Mouse (Mus musculus): ENCODE data around the gene Bcl2l10.

Bcl2l10 gene

DNA sequence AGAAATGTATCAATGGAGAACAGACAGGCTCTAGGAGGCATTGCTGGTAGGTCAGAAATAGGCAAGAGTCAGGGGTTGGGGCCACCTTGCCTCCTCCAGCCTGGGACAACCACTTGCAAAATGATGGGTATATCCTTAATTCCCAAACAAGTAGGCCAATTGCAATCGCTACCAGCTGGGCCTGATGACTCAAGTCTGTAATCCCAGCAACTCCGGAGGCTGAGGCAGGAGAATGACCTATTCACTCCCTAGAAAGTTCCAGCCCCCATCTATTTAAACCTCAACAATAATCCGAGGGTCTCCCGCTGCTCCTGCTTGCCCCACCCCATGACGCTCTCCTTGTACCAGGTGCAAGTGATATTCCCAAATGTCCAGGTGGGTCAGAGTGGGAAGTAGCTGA is at the start of gene Bcl2l10:
Gene Bcl2l10, plus strand, starts transcription at position 301 of the 400 bp plus-strand sequence.
- no peak for DNase-seq (ENCODE audit: low read depth, low spot score)

DNA sequence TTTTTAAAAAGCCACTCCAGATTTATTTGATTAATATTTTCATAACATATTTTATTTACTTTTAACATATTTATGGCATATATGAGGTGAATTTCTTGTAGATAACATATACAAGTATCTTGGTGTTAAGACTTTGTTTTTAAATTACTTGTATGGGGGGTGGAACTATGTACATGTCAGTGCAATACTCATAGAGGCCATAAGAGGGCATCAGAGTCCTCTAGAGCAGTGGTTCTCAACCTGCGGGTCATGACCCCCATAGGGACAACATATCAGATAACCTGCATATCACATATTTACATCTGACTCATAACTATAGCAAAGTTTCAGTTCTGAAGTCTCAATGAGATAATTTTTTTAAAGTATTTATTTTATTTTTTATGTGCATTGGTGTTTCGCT is 48.2 kb upstream of the Bcl2l10 start:
- no peak for DNase-seq (ENCODE audit: low read depth, low spot score)

DNA sequence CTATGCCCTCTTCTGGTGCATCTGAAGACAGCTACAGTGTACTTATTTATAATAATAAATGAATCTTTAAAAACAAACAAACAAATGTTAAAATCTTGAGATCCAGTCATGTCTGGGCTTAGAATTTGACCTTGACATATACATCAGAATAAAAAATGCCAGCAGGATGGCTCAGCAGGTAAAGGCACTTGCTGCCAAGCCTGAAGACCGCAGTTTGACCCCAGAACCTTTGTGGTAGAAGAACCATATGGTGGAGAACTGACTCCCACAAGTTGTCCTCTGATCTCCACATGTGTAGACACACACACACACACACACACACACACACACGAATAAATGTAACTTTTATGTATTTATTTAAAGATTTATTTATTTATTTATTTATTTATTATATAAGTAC is 44.5 kb upstream of the Bcl2l10 start:
- DNase-seq (ENCODE audit: low read depth, low spot score) = no peak

DNA sequence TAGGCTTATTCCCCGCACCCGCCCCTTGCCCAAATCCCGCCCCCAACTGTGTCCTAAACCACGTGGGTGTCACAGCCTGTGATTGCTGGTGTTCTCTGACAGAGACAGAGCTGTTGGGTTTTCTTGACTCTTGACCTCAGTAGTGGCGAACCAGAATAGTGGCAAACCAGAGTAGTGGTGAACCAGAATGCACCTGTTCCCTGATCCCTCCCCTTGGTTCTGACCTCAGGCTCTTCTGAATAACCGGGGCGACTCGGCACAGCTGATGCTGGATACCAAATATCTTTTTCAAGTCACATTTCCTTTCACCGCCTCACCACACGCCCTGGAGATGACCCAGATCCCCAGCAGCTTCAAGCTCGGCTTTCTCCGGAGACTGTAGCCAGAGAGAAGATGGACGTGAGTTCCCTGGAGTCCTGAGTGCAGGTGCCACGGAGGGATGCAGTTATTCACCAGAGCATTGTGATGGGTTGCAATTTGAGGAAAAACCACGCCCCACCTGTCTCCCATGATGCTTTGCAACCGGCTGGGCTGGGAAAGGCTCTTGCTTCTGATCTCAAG is 43.8 kb upstream of the Bcl2l10 start:
- DNase-seq (ENCODE audit: low read depth, low spot score) = peak; percentile 73

DNA sequence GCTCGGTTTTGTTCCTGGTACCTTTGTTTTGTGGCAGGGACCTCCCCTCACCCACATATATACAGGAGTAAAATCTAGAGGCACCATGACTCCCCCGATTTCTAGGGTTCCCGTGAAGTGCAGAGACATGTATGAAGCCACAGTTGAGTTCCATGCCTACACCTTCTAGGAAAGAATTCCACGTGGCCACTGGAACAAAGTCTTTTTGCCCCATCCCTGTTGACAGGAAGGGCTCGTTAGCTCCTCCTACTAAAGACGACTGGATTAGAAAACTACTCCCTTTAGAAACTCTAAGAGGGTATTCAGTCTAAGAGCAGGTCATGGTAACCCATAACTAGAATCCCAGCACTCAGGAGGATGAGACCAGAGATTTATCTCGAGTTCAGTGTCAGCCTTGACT is 43.3 kb upstream of the Bcl2l10 start:
- DNase-seq (ENCODE audit: low read depth, low spot score) = no peak

DNA sequence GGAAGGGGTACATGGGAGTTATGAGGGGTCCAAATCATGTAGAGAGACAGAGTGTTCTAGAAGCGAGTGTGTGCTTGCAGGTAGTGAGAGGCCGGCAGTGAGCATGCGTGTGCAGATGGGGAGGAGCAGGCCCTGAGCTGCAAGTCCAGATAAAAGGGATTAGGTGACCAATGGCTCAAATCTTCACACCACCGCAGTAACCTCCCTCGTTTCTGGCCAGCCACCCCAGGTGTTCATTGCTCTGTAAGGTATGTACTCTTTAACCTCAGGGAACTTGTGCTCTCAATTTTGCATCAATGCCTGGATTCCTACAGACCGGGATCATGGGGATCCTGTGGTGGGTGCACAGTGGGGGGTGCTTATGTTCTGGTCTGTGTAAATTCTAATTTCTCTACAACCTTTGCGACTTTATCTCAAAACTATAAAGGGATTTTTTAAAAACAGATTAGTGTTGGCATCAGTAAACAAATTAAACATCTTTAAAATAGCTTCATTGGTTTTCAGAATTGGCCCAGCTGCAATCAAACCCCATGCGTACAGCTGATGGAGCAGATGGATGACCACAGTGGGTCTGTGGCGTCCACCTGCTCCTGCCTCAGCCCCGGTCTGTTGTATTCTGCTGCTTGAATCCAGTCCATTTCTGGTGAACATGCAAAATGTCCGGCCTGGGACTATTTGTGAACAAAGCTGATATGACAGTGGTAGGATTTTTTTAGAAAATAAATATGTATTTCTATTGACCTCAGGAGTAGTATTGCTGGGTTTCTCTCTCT is 41.2 kb upstream of the Bcl2l10 start, which contains the start of gene Gnb5:
Gene Gnb5, plus strand, starts transcription at position 163 of the 773 bp plus-strand sequence.
- no peak for DNase-seq (ENCODE audit: low read depth, low spot score)

DNA sequence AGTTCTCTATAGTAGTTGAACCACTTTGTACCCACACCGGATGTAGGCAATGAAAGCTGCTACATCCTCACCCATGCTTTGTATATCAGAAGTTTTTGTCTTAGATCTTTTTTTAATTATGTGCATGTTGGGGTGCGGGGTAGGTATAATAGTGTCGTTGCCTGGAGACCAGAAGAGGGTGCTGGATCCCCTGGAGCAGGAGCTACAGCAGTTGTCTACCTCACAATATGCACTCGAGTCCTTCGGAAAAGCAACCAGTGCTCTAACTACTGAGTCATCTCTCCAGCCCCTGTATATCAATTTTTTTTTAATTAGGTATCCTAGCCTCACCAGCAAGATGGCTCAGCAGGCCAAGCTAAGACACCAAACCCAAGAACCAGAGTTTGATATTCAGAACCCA is 40.5 kb upstream of the Bcl2l10 start:
- no peak for DNase-seq (ENCODE audit: low read depth, low spot score)

DNA sequence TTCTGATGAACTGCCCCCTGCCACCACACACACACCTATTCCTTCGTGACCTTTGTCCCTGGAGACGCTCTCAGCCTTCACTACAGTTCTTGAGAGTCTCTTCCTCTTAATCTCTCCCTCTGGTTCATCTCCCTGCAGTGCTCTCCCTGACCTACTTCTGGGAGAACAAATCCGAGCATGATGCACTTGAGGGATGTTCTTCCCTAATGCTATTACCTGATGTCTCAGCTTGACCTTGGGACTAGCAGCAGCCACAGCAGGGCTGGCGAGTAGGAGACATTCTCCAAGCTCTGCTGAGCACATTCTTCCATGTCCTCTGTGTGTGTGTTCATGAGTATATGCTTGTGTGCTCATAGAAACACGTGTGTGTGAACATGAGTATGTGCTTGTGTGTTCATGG is 38.9 kb upstream of the Bcl2l10 start:
- DNase-seq (ENCODE audit: low read depth, low spot score) = no peak

DNA sequence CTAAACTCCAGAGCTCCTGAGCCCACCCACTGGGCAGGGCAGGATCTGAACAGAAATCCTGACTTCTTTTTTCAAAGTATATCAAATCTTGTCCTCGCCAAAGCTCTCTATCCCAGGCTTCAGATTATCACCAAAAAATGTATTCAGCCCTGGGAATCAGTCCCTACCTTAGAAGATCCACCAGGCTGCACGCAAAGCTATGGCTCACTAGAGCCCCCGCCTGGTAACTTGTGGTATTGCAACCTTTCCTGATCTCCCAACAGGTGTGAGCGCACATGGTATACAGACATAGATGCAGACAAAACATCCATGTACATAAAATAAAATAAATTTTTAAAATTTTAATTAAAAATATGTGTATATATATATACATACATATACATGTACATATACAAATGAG is 35.5 kb upstream of the Bcl2l10 start:
- peak; percentile 60 for DNase-seq (ENCODE audit: low read depth, low spot score)

DNA sequence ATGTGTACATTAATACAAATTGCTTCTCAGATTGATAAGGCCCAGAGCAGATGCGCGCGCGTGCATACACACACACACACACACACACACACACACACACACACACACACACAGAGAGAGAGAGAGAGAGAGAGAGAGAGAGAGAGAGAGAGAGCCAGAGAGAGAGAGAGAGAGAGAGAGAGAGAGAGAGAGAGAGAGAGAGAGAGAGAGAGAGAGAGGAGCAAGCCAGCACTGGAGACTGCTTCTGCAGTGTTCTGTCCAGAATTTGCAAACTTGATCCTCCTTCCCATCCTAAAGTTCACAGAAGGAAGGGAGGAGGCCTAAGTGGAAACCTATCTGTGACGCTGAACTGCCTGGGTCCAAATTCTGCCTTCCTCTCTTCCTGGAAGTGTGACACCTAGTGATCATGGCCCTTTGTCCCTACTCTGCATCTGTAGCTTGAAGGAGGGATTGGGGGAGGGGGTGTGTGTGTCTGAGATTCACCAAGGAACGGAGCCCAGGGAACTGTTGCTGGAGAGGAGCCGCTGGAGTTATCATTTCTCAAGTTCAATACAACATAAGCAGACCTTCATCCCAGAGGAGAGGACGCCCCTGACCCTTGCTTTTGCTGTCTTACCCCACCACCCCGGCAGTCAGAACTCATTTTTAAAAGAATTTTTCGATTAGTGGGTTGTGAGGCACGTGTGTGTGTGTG is 34.3 kb upstream of the Bcl2l10 start:
- no peak for DNase-seq (ENCODE audit: low read depth, low spot score)

DNA sequence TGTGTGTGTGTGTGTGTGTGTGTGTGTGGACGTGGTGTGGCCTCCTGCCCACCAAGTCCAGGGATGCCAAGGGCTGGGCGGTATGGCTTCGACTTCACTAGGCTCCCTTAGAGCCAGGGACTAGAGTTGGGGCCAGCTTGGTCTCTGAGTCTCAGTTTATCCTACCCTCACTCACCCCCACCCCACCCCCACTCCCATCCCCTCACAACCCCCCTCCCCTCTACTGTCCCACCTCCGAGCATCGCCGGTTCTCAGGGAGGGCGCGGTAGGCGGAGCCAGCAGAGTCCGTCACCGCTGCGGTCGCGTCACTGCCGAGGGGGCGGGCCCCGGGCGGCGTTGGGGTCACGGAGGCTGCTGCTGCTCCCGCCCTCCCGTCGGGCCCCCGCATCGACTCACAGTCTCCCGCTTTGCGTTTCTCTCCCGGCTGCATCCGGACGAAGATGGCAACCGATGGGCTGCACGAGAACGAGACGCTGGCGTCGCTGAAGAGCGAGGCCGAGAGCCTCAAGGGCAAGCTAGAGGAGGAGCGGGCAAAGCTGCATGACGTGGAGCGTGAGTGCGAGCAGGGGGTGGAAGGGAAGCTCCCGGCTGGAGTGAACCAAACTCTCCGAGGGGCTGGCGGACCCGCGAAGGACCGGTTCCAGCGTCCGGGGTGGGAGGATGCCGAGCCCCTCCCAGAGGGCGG is 33.6 kb upstream of the Bcl2l10 start:
- DNase-seq (ENCODE audit: low read depth, low spot score) = peak; percentile 34

DNA sequence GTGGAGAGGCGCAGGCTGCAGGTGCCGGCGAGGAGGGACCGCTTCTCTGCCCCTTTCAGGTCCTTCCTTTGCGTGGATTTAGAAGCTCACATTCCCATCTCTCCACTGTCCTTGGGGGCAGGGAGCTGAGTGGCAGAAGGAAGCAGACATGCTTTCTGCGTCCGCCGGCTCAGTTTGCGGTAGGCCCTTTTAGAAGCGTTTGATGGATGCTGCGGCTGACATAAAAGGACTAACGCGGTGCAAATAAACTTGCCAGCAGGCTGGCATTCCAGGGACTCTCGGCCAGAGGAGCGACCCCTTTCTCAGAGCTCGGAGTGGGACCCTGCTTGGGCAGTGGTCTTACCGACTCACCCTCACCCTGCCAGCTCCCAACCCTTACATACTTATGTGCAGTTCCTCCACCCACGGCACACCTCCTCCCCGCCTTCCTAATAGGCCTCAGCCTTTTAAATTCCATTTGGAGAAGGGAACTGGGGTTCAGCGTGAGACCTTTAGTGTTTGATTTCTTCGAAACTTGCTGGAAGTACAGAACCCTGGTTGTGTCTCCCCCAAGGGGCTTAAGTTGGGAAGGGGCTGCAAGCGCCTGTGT is 32.9 kb upstream of the Bcl2l10 start:
- DNase-seq (ENCODE audit: low read depth, low spot score) = no peak

DNA sequence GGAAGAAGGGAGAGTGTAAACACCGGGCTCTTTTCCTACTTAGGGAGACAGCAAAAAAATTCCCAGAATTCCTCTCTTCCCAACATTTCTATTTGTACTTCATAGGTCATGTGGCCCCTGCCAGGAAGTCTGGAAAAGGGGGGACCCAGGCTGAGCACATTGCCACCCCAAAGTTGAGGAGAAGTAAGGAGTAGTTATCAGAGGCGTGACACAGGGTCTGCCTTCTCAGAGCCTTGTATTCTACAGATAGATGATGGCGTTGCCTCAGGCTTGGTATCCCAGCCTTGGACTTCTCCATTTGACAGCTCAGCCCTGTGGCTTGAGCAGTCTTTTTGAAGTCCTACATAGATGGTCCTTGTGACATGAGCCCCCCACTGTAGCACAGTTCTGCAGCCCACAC is 32.3 kb upstream of the Bcl2l10 start:
- DNase-seq (ENCODE audit: low read depth, low spot score) = no peak

DNA sequence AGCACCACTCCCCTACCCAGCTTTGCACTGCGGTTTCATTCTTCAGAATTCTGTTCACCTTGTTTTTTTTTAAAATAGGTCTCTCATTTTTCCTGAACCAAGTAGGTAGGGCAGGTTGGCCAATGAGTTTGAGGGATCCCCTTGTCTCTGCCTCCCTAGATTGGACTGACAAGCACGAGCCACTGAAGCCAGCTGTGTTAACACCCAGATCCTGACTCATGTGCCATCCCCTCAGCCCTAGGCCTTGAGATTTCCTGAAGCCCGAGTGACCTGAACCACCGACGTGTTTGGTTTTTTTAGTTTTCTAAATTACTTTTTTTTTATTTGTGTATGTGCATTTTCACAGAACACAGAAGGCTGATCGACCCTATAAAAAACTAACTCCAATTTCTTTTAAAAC is 30.8 kb upstream of the Bcl2l10 start:
- no peak for DNase-seq (ENCODE audit: low read depth, low spot score)

DNA sequence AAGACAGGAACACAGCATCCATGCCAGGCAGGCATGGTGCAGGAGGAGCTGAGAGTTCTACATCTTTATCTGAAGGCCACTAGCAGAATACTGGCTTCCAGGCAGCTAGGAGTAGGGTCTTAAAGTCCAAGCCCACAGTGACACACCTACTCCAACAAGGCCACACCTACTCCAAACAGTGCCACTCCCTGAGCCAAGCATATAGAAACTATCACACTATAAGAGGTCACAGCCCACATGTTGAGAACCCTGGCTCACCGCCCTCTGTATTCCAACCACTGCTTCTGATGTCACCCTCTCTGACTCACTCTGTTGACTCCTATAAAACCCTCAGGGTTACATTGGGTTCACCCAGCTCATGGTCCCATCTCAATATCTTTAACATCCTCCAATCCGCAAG is 29.4 kb upstream of the Bcl2l10 start:
- DNase-seq (ENCODE audit: low read depth, low spot score) = no peak

DNA sequence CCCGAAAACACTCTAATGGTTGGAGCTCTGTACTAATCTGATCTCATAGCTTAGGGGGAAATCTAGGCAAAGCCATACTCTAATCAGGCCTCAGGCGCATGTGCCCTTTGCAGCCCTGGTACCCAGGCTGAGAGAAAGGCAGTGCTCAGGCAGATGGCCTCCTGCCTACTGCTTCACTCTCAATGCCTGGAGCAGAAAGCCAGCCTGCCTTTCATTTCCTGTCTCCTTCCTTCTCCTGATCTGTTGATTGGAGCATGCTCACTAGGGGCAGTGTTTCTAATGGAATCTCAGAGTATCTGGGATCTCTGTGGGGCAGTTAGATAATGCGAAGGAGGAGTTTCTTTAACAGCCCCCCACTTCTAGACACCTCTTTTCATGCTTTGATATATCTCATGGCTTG is 28.2 kb upstream of the Bcl2l10 start:
- no peak for DNase-seq (ENCODE audit: low read depth, low spot score)

DNA sequence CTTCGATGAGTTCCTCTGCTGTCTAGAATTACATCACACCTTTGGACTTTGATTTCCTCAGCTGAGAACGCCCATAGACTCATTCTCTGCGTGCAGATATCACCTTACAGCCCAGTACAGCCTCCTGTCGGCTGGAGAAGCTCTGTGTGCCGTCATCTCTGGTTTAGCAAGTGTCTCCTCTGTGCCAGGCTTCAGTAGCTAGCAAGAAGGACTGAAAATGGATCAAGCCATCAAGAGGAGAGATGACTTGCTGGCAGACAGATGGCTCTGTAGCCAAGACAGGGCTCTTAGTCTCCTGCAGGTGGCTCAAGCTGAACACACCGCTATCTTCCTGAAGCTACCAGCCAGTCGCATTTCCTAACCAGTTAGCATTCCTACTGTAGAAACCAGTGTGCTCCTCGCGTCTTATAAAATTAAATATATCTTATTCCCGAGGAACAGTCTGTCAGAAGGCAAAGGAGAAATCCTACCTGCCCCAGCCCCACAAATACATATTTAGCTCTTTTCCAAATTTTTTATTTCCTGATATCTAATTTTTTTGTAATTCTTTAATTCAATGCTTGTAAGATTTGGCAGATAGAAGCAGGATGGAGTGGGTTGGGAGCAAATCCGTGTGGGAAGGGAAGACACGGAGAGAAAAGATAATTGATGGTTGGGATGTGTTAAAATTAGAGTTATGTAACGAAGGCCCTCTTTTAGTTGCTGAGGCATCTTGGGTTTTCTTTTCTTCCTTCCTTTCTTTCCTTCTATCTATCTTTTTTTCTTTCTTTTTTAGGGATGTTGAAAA is 25.3 kb upstream of the Bcl2l10 start:
- no peak for DNase-seq (ENCODE audit: low read depth, low spot score)

DNA sequence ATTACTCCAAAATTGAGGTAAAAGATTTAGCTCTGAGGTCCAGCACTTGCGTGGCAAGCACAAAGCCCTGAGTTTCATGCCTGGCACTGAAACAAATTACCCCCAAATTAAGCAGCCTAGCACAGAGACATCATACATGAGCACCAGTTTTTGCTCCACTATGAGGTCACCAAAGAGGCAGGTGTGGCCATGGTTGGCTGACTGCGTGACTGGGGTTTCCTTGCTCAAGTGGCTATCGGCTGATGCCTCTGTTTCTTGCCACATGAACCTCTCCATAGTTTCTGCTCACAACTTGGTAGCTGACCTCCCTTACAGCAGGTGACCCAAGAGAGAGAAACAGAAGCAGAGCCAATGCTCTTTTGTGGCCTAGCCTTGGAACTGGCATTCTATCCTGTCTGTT is 19.5 kb upstream of the Bcl2l10 start:
- DNase-seq (ENCODE audit: low read depth, low spot score) = no peak

DNA sequence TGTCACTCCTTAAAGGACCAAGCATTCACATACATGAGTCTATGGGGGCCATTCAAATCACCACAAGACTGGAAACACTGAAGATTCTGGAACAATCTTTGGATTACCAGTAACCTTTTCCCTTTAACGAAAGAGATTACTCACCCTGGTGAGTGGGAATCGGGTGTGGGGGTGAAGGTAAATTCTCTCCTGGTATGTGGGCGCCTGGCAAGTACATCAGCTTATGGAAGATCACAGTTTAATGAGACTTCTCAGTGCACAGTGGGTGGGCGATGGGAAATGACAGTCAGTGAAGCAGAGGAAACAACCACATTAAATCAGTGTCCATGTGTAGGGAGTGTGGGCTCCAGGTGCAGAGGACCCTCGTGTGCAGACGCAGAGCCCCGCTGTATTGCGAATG is 16.7 kb upstream of the Bcl2l10 start:
- DNase-seq (ENCODE audit: low read depth, low spot score) = no peak

DNA sequence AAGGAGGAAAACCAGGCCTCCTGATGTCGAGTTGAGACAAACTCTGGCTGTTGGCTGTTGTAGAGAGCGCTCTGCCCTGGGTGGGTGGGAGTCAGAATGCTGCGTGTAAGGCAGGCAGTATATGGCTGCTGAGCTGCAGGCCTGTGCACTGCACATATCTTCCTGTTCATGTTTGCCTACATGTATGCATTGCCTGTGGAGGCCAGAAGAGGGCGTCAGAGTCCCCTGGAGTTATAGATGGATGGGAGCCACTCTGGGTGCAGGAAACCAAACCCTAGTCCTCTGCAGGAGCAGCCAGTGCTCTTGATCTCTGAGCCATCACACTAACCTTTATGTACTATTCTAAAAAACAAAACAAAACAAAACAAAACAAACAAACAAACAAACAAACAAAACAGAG is 13.1 kb upstream of the Bcl2l10 start:
- DNase-seq (ENCODE audit: low read depth, low spot score) = no peak

DNA sequence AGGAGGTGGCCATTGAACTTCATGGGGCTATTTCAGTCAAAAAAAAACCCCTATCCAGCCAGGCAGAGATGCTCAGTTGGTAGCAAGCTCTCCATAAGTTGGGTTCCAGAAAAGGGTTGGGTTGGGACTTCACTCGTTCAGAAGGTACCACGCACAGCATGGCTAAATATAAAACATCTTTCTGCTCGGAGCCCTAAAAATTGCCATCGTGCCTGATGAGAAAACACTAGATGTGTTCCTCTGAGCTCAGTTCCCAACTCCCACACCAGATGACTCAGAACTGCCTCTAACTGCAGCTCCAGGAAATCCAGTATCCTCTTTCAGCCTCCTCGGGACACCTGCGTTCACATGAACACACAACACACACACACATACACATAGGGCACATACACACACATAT is 9.5 kb upstream of the Bcl2l10 start:
- no peak for DNase-seq (ENCODE audit: low read depth, low spot score)

Measured in WW6 (cell line).